Mouse (Mus musculus) intestine, postnatal 0 days (tissue): ENCODE results near the gene Arid5b. TPM values are rescaled to one million over a fixed set of nuclear protein-coding genes. Genes with fewer than 3 reads are reported as not detected.
"Not testable (repeated sequence)": the region's sequence is repeated elsewhere in the genome, so short reads cannot be mapped to it uniquely, and the experiment has no call there.

ENCODE experiments used
- ATAC-seq: fragments of 200-750 bp; cut with Nextera tagmentation; 2 replicates; pipeline ENCODE4 v1.8.0; 2017; ENCODE audit warnings: mild to moderate bottlenecking, moderate TSS enrichment, moderate library complexity
- H3K27ac ChIP-seq: fragments of 300-500 bp; sonication (generic); 2 replicates; pipeline ENCODE4 v1.5.1; 2014; ENCODE audit warnings: mild to moderate bottlenecking, low read depth, low read length, moderate library complexity
- H3K27me3 ChIP-seq: fragments of 300-500 bp; sonication (generic); replicated peaks from 2 replicates; pipeline ENCODE4 v1.6.1; 2014; ENCODE audit warnings: low read length, mixed read lengths; ENCODE audit not compliant: control insufficient read depth, insufficient read depth
- H3K36me3 ChIP-seq: fragments of 300-500 bp; sonication (generic); 2 replicates; pipeline ENCODE4 v1.6.1; 2014; ENCODE audit warnings: mild to moderate bottlenecking, moderate library complexity; ENCODE audit not compliant: control insufficient read depth, insufficient read depth
- H3K4me1 ChIP-seq: fragments of 300-500 bp; sonication (generic); replicated peaks from 2 replicates; pipeline ENCODE4 v1.6.1; 2014; ENCODE audit warnings: antibody characterized with exemption, low read length, mixed read lengths; ENCODE audit not compliant: control insufficient read depth, insufficient read depth
- H3K4me2 ChIP-seq: fragments of 300-500 bp; sonication (generic); replicated peaks from 2 replicates; pipeline ENCODE4 v1.6.1; 2014; ENCODE audit warnings: low read depth, mild to moderate bottlenecking, moderate library complexity
- H3K4me3 ChIP-seq: fragments of 300-500 bp; sonication (generic); 2 replicates; pipeline ENCODE4 v1.5.1; 2014; ENCODE audit warnings: low read depth, low read length
- H3K9ac ChIP-seq: fragments of 300-500 bp; sonication (generic); 2 replicates; pipeline ENCODE4 v1.6.1; 2014; ENCODE audit warnings: mild to moderate bottlenecking, low read depth, low read length
- H3K9me3 ChIP-seq: fragments of 300-500 bp; sonication (generic); 2 replicates; pipeline ENCODE4 v1.6.1; 2016; ENCODE audit warnings: mixed run types; ENCODE audit not compliant: control insufficient read depth
- CTCF ChIP-seq: sonication (generic); IDR thresholded peaks from 2 replicates; pipeline ENCODE4 v1.5.1; 2016; ENCODE audit warnings: low read depth, mild to moderate bottlenecking, control low read depth, antibody characterized with exemption, moderate library complexity
- WGBS: fragments of 180-500 bp; shearing (Covaris S2); extraction: QIAGEN DNeasy Blood & Tissue Kit; methylation state at CpG from one replicate; pipeline ENCODE4 v1.1.7; 2014; 5-methylcytosine and 5-hydroxymethylcytosine counted together
- polyA plus RNA-seq: library from polyadenylated mRNA; unstranded; fragments of >200 nt; fragmentation: Nextera tagmentation; extraction: Ambion mirVana; gene quantifications from 2 replicates; pipeline ENCODE4 v1.2.1, GENCODE M21; 2015

Gene Arid5b
- polyA plus RNA-seq, 1 experiment from 2014 or later: 15.1 TPM

- no peak for TF ChIP-seq CTCF
- Histone ChIP-seq H3K4me1 (peaks cover 11% of the 10 kb centered on the region; the same call in 1 of the 2 replicates), H3K27me3 (no peaks in the 10 kb centered on the region), H3K9me3 (no peaks in the 10 kb centered on the region), H3K4me3 (no peak overlapping the region), H3K36me3 (peaks cover 27% of the 10 kb centered on the region), H3K27ac (peak overlapping the region; percentile 46; the same call in 1 of the 2 replicates), H3K4me2 (0 out of 2 replicates have a peak overlapping the region, but pooled peaks have one; percentile 2), H3K9ac (no peak overlapping the region)
- peak; percentile 45; the same call in 1 of the 2 replicates for ATAC-seq
- 13% methylated on average over 2 of the region's 2 CpGs for WGBS
Observed at GRCm38 (mm10) chr10:68104481-68104880, 174.1 kb downstream of the Arid5b start.

- Histone ChIP-seq H3K4me1 (peaks cover 11% of the 10 kb centered on the region; the same call in 1 of the 2 replicates), H3K9ac (no peak overlapping the region), H3K4me2 (no peak overlapping the region), H3K27ac (no peak overlapping the region), H3K36me3 (peaks cover 24% of the 10 kb centered on the region), H3K9me3 (no peaks in the 10 kb centered on the region), H3K27me3 (no peaks in the 10 kb centered on the region), H3K4me3 (no peak overlapping the region)
- no peak for ATAC-seq
- no peak for TF ChIP-seq CTCF
- 58% methylated on average over 5 of the region's 5 CpGs for WGBS
Observed at GRCm38 (mm10) chr10:68103988-68104387, 174.6 kb downstream of the Arid5b start.

- Histone ChIP-seq H3K4me2 (no peak overlapping the region), H3K27me3 (no peaks in the 10 kb centered on the region), H3K9ac (no peak overlapping the region), H3K36me3 (peaks cover 23% of the 10 kb centered on the region), H3K4me3 (no peak overlapping the region), H3K27ac (no peak overlapping the region), H3K4me1 (peaks cover 11% of the 10 kb centered on the region; the same call in 1 of the 2 replicates), H3K9me3 (no peaks in the 10 kb centered on the region)
- WGBS: 66% methylated on average over 6 of the region's 6 CpGs
- TF ChIP-seq CTCF: no peak
- no peak for ATAC-seq
Observed at GRCm38 (mm10) chr10:68103078-68103855, 175.3 kb downstream of the Arid5b start.

- Histone ChIP-seq H3K9me3 (no peaks in the 10 kb centered on the region), H3K36me3 (peaks cover 23% of the 10 kb centered on the region), H3K27me3 (no peaks in the 10 kb centered on the region), H3K4me2 (no peak overlapping the region), H3K27ac (no peak overlapping the region), H3K4me3 (no peak overlapping the region), H3K4me1 (peaks cover 11% of the 10 kb centered on the region; the same call in 1 of the 2 replicates), H3K9ac (no peak overlapping the region)
- ATAC-seq: no peak
- TF ChIP-seq CTCF: no peak
- WGBS: 97% methylated on average over 6 of the region's 6 CpGs
Observed at GRCm38 (mm10) chr10:68102566-68102965, 176.0 kb downstream of the Arid5b start.

GRCm38 (mm10) chr10:68101251-68101650 lies 177.3 kb downstream of the Arid5b start:
- Histone ChIP-seq H3K9ac (no peak overlapping the region), H3K4me2 (no peak overlapping the region), H3K27ac (no peak overlapping the region), H3K27me3 (no peaks in the 10 kb centered on the region), H3K9me3 (no peaks in the 10 kb centered on the region), H3K4me3 (no peak overlapping the region), H3K36me3 (peaks cover 35% of the 10 kb centered on the region), H3K4me1 (peaks cover 9% of the 10 kb centered on the region; the same call in 1 of the 2 replicates)
- WGBS: 82% methylated on average over 4 of the region's 4 CpGs
- TF ChIP-seq CTCF: no peak
- ATAC-seq: no peak

GRCm38 (mm10) chr10:68100506-68100905 lies 178.0 kb downstream of the Arid5b start:
- H3K4me3 ChIP-seq: no peak overlapping the region

GRCm38 (mm10) chr10:68099801-68100200 lies 178.7 kb downstream of the Arid5b start:
- WGBS: 88% methylated on average over 7 of the region's 7 CpGs
- not testable (repeated sequence) for H3K9ac ChIP-seq, H3K9me3 ChIP-seq, ATAC-seq, H3K4me3 ChIP-seq, H3K4me2 ChIP-seq, H3K27me3 ChIP-seq, H3K27ac ChIP-seq, H3K4me1 ChIP-seq
- peaks cover 48% of the 10 kb centered on the region for H3K36me3 ChIP-seq

More at GRCm38 (mm10) chr10:68100506-68100905, 178.0 kb downstream of the Arid5b start:
- Histone ChIP-seq H3K36me3 (peaks cover 41% of the 10 kb centered on the region), H3K27me3 (no peaks in the 10 kb centered on the region), H3K27ac (no peak overlapping the region), H3K9ac (no peak overlapping the region), H3K4me1 (peaks cover 6% of the 10 kb centered on the region; the same call in 1 of the 2 replicates), H3K4me2 (no peak overlapping the region), H3K9me3 (no peaks in the 10 kb centered on the region)
- TF ChIP-seq CTCF: no peak
- ATAC-seq: no peak
- WGBS: 78% methylated on average over 8 of the region's 8 CpGs
